Mouse (Mus musculus): Measurements from ENCODE around the gene Cadps.

DNA sequence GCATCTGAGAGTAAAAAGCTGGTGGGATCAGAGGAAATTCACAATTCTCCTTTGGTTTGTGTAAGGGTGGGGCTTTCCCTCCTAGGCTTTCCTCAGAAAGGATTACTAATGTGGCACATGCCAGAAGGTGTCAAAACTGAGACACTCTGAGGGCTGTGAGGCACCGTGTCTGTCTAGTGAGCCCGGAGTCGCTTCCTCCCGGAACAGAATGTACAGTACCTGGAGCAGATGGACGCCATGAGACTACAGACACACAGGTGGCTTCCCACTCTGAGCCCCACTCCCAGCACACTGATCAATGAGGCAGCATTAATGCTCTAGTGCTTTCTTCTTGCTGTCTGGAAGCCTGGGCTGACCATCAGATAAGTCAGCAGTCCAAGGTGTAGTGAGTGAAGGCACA lies 283.8 kb downstream of the Cadps start:
- TF ChIP-seq CTCF (conservative IDR thresholded peaks at IDR 0.05 in 1 of 2, IDR thresholded peaks at IDR 0.05 in 1 of 2; ENCODE audit: low read depth in 2 of 2, low read length in 2 of 2) (no peak), E2F4 (IDR thresholded peaks at IDR 0.05; ENCODE audit: insufficient replicate concordance, low read depth, low read length) (no peak), ZKSCAN1 (IDR thresholded peaks at IDR 0.05; ENCODE audit: borderline replicate concordance, low read depth, low read length) (no peak), HCFC1 (IDR thresholded peaks at IDR 0.05; ENCODE audit: low read depth, low read length) (no peak), POLR2A (IDR thresholded peaks at IDR 0.05; ENCODE audit: low read depth, low read length) (no peak), JUND (conservative IDR thresholded peaks at IDR 0.05; ENCODE audit: low read depth, low read length) (no peak), MAX (IDR thresholded peaks at IDR 0.05; ENCODE audit: low read length) (no peak), MYC (IDR thresholded peaks at IDR 0.05; ENCODE audit: low read depth, low read length) (no peak), ZMIZ1 (IDR thresholded peaks at IDR 0.05; ENCODE audit: low read depth, low read length) (no peak), ELF1 (IDR thresholded peaks at IDR 0.05; ENCODE audit: low read depth, low read length) (no peak)
